Mouse (Mus musculus) megakaryocyte, embryonic 14.5 days (primary cell): Measurements from ENCODE around the gene Slc2a1. TPM values are rescaled to one million over a fixed set of nuclear protein-coding genes. Genes with fewer than 3 reads are reported as not detected.
A peak's percentile ranks its signal among the peaks of the same experiment; 100 is the strongest.

Source experiments
- H3K27me3 ChIP-seq: replicated peaks from 2 replicates; pipeline ENCODE3; 2012; ENCODE audit warnings: inconsistent platforms
- H3K36me3 ChIP-seq: replicated peaks from 2 replicates; pipeline ENCODE3; 2012; ENCODE audit warnings: low read length, inconsistent platforms, mixed read lengths
- H3K4me1 ChIP-seq: 2 replicates; pipeline ENCODE4 v1.6.1; 2012; ENCODE audit warnings: inconsistent platforms
- H3K4me3 ChIP-seq: replicated peaks from 2 replicates; pipeline ENCODE3; 2012; ENCODE audit warnings: moderate library complexity, mild to moderate bottlenecking, inconsistent platforms
- H3K9me3 ChIP-seq: 2 replicates; pipeline ENCODE4 v1.6.1; 2012; ENCODE audit warnings: inconsistent platforms
- FLI1 ChIP-seq: IDR thresholded peaks from 2 replicates; pipeline ENCODE4 v1.6.1; 2012; ENCODE audit warnings: low read length, inconsistent platforms, mixed read lengths
- GATA1 ChIP-seq: IDR thresholded peaks from 3 replicates; pipeline ENCODE4 v1.6.1; 2012; ENCODE audit warnings: mixed read lengths, low read length, inconsistent platforms, borderline replicate concordance
- polyA plus RNA-seq: library from polyadenylated mRNA; stranded (reverse); fragments of >175 nt; gene quantifications from 2 replicates; pipeline ENCODE4 v1.2.3, GENCODE M21; 2012; ENCODE audit warnings: low replicate concordance; ENCODE audit not compliant: insufficient read depth

Slc2a1 gene
- polyA plus RNA-seq, 1 experiment, result 116 TPM

DNA sequence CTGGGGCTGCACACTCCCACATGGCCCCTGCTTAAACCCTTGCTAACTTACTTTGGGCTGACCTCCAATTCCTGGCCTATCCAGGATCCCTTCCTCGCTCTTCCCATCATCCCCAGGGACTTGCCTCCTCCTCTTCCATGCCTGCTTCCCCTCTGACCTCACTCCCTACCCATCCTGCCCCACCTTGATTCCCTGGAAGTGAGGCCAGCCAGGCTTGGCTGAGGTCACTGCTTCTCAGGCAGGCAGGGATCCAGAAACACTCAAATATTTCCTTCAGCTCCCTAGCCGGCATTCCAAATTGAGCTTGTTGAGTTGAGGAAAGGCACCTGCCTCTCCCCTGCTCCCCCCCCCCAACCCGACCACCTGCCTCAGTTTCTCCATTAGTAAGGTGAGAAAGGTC, 12.1 kb upstream of the Slc2a1 start:
- H3K4me1 ChIP-seq, result peaks cover 17% of the 10 kb centered on the region
- no peak overlapping the region for H3K4me3 ChIP-seq
- no peaks in the 10 kb centered on the region for H3K9me3 ChIP-seq
- H3K27me3 ChIP-seq, result peaks cover 39% of the 10 kb centered on the region
- H3K36me3 ChIP-seq, result peaks cover 2% of the 10 kb centered on the region
- no peak for TF ChIP-seq GATA1
- no peak for TF ChIP-seq FLI1

DNA sequence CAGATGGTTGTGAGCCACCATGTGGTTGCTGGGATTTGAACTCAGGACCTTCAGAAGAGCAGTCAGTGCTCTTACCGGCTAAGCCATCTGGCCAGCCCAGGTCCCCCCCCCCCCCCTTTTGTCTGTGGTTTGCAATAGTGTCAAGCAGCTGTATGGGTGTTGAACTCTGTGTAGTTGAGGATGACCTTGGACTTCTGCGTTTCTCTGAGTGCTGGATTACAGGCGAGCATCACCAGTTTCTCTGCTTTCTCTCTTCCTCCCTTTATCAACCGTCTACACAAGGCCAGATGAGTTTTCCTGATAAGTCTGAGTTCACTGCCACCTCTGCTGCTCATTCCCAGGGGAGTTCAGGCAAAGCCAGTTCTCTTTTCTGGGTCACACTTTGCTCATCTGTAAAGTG, 11.1 kb upstream of the Slc2a1 start:
- TF ChIP-seq FLI1, result no peak
- TF ChIP-seq GATA1, result no peak
- no peaks in the 10 kb centered on the region for H3K9me3 ChIP-seq
- H3K36me3 ChIP-seq, result peaks cover 2% of the 10 kb centered on the region
- H3K4me3 ChIP-seq, result no peak overlapping the region
- peaks cover 23% of the 10 kb centered on the region for H3K4me1 ChIP-seq
- peaks cover 37% of the 10 kb centered on the region for H3K27me3 ChIP-seq

DNA sequence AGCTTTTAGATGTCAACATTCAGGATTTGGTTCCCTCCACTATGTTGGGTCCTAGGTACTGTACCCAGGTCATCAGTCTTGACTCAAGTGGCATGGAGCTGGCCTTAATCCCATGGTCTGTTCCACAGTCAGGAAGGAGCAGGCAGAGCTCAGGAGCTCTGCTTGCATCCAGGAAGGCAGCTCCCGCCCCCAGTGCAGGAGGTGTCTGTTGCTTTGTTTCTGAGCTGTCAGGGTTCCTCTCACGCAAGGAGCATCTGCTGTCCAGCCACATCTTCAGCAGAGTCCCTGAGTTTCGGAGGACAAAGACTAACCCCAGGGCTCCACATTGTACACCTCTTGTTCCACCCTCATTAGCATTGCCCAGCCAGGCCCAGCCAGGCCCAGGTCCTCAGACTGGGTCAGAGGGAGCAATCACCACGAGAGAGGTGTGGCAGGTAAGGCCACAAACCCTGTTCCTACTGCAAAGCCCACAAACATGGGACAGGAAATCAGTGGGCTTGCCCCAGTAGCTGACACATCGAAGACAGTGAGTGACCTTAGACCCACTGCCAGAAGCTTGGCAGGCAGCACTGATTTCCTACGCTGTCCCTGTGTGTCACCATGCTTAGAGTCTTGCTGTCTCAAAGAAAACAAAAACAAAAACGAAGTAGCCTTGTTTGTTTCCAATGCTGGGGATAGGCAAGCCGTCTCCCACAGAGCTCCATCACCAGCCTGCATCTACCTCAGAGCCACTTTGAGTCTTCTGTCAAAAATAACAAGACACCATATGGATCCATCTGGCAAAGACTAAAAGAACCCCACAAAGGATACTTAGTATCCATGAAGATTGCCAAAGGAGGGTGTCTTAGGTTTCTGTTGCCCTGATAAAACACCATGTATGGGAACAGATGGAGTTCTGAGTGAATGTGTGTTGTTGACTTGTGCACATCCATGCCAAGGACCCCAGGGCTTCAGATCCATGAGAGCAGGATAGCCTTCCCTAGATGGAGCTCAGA, 10.0 kb upstream of the Slc2a1 start:
- Histone ChIP-seq H3K4me1 (peaks cover 32% of the 10 kb centered on the region), H3K27me3 (peaks cover 34% of the 10 kb centered on the region), H3K4me3 (no peak overlapping the region), H3K9me3 (no peaks in the 10 kb centered on the region), H3K36me3 (peaks cover 2% of the 10 kb centered on the region)
- no peak for TF ChIP-seq GATA1
- TF ChIP-seq FLI1, result no peak

DNA sequence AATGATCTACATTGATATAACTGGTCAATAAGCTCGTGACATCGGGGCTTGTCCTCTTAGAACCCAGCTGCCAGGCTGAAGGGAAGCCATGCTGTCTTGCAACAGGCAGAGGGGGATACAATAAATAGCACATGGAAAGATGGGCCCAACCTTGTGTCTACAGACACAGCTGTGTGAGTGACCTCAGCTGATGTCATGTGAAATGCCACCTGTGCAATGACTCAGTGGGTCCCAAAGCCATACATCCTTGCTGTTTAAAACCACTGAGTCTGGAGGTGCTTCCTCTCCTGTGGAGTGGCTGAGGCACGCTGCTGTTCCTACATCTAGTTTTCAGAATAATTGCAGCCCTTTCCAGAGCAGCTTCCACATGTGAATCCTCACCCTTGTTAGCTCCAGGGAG, 7.1 kb upstream of the Slc2a1 start:
- H3K36me3 ChIP-seq, result peaks cover 2% of the 10 kb centered on the region
- peaks cover 52% of the 10 kb centered on the region for H3K4me1 ChIP-seq

DNA sequence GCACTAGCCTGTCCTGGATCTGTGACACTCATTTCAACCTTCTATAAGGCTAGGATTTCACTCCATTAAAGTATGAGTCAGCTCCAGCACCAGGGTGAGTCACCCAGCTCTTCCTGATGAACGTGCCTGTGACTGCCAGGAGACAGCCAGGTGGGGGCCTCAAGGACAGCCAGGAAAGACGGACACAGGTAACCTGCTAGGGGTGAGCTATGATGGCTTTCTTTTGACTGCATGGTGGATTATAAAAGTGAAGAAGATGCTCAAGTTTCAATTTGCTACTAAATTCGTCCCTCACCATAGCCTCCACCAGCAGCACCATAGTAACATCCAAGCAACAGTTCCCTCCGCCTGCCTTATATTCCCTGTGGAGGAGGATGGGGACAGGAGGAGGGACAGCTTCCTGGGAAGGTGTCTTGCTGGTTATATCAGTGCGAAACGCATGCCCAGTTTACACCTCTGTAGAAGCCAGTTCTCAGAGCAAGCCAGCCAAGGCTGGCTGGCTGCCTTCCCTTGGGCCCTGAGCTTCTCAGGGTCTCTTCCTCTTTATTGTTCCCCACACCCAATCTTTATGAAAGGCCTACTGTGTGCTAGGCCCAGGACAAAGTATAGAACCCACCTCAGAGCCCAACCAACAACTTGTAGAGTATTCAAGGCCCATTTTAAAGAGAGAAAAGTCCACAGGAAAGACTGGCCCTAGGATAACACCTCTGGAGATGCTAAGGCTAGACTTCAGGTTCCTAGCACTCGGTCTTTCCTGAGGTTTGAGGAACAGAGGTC, 6.0 kb upstream of the Slc2a1 start:
- H3K9me3 ChIP-seq, result no peaks in the 10 kb centered on the region
- TF ChIP-seq FLI1 (no peak), GATA1 (no peak)
- peaks cover 2% of the 10 kb centered on the region for H3K27me3 ChIP-seq
- H3K4me3 ChIP-seq, result no peak overlapping the region
- H3K36me3 ChIP-seq, result peaks cover 2% of the 10 kb centered on the region
- H3K4me1 ChIP-seq, result peaks cover 60% of the 10 kb centered on the region

More for the DNA sequence above, 7.1 kb upstream of the Slc2a1 start:
- peaks cover 8% of the 10 kb centered on the region for H3K27me3 ChIP-seq
- TF ChIP-seq FLI1 (no peak), GATA1 (no peak)
- H3K9me3 ChIP-seq, result no peaks in the 10 kb centered on the region
- H3K4me3 ChIP-seq, result no peak overlapping the region

DNA sequence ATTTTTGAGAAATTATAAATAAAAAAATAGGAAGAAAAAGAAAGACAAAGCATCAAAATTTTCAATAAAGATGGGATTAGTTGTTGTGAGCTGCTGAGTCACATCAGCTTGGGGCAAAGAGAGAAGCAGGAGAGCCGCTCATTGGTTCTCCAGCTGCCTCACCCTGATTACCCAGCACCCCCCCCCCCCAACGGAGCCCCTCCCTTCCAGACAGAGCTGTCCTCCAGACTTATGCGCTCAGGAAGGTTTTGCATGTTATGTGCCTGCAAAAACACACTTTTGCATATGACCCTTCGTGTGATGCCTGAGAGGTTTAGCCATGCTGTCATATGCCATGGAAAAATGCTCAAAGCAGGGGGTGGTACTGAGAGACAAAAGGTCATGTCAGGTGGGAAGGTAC, 3.7 kb upstream of the Slc2a1 start:
- peaks cover 2% of the 10 kb centered on the region for H3K27me3 ChIP-seq
- peaks cover 63% of the 10 kb centered on the region for H3K4me1 ChIP-seq
- TF ChIP-seq GATA1 (no peak), FLI1 (no peak)
- peaks cover under 1% of the 10 kb centered on the region for H3K36me3 ChIP-seq
- peak overlapping the region; percentile 92 for H3K4me3 ChIP-seq
- no peaks in the 10 kb centered on the region for H3K9me3 ChIP-seq

DNA sequence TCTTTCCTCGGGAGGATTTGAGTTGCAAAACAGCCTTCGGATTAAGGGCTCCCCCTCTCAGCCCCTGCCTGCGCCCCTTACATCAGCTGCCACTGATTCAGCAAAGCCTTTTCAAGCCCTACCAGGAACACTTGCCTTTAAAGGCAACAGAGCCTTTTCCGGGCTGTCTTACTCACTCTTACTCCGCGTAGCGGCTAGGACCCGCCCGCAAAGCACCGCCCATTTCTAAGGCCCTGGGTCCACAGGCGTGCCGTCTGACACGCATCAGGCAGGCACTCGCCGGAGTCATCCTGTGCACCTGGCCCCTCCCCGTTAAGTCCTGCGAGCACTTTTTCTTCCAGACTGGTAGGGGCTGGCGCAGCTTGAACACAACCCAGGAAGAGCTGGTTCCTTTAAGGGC, 2.8 kb upstream of the Slc2a1 start:
- H3K4me3 ChIP-seq, result peak overlapping the region; percentile 92
- H3K36me3 ChIP-seq, result peaks cover 7% of the 10 kb centered on the region
- peaks cover 72% of the 10 kb centered on the region for H3K4me1 ChIP-seq
- H3K27me3 ChIP-seq, result no peaks in the 10 kb centered on the region
- no peaks in the 10 kb centered on the region for H3K9me3 ChIP-seq
- no peak for TF ChIP-seq FLI1
- no peak for TF ChIP-seq GATA1

DNA sequence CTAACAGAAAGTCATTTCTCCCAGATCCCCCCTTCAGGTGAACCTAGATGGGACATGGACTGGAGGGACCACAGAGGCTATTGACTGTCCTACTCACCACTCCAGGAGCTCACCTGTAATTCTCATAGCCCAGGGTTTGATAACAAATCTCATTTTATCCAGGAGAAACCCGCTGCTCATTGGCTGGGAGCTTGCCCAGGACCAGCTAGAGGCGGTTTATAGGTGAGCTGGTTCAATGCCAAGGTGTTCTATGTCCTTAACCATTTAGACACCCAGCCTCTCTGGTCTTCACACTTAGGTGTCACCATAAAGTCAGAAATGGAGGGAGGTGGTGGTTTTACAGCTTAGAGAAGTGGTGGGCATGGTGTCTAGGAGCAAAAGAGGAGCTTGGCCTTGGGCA, 644 bp upstream of the Slc2a1 start:
- TF ChIP-seq FLI1, result no peak
- TF ChIP-seq GATA1, result no peak
- H3K4me1 ChIP-seq, result peaks cover 80% of the 10 kb centered on the region
- H3K27me3 ChIP-seq, result no peaks in the 10 kb centered on the region
- H3K36me3 ChIP-seq, result peaks cover 29% of the 10 kb centered on the region
- H3K9me3 ChIP-seq, result no peaks in the 10 kb centered on the region
- peak overlapping the region; percentile 99 for H3K4me3 ChIP-seq

DNA sequence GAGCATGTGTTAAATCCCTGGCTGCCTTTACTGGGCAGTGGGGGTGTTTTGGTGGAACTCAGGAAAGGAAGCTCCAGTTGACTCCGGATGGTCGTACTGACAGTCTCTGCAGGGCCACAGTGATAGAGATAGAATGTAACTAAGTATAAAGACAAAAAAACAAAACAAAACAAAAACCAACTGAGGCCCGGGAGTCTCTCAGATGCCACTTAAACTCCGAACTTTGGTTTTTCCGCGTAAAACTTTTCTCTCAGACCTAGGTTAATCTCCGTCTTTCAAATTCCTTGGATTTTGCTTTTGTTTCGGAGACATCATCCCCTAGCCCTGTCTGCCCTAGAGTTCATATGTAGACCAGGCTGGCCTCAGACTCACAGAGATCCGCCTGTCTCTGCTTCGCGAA, 1.1 kb downstream of the Slc2a1 start:
- no peak for TF ChIP-seq FLI1
- no peak for TF ChIP-seq GATA1
- no peaks in the 10 kb centered on the region for H3K27me3 ChIP-seq
- H3K4me3 ChIP-seq, result peak overlapping the region; percentile 99
- H3K4me1 ChIP-seq, result peaks cover 88% of the 10 kb centered on the region
- H3K9me3 ChIP-seq, result no peaks in the 10 kb centered on the region
- H3K36me3 ChIP-seq, result peaks cover 46% of the 10 kb centered on the region
